Mouse (Mus musculus) olfactory bulb, adult 2 months (tissue): ENCODE measurements around the gene Ppp1ca.

Source experiments
- CTCF ChIP-seq: fragments of 200-500 bp; IDR thresholded peaks from 2 replicates; pipeline ENCODE4 v1.5.1; 2012; ENCODE audit warnings: low read depth, mild to moderate bottlenecking, low read length, moderate library complexity; ENCODE audit not compliant: insufficient read depth
- POLR2A ChIP-seq: fragments of 200-500 bp; IDR thresholded peaks from 2 replicates; pipeline ENCODE4 v1.6.1; 2012; ENCODE audit warnings: mild to moderate bottlenecking, low read depth, low read length, moderate library complexity; ENCODE audit not compliant: insufficient read depth

DNA sequence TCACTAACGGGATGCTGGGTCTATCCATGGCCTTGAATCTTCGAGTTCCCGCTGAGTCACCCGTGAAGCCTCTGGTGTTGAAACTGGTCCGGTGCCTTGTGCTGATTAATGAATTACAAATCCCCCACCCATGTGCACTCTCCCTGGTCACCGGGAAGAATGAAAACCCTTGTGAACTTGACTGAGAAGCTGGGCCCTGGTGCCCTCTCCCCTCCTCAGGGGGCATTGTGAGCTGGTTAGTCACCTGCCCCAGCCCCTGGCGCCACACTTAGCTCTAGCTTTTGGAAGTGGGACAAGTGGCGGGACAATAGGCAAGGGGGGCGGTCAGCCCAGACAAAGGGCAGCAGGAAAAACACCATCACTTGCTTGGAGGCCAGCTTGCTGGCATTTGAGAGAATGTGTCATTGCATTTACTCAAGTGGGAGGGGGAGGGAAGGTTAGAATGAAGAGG, 21.7 kb downstream of the Ppp1ca start:
- TF ChIP-seq CTCF (no peak), POLR2A (no peak)
